Mouse (Mus musculus) adrenal gland, adult 10 weeks (tissue): Measurements from ENCODE around the gene Slc17a8. TPM values are rescaled to one million over a fixed set of nuclear protein-coding genes. Genes with fewer than 3 reads are reported as not detected.

Experiments used
- polyA plus RNA-seq: library from polyadenylated mRNA; stranded (reverse); fragments of 350-450 nt; fragmentation: Illumina TruSeq; extraction: RNeasy Lipid Tissue Mini Kit (QIAGEN cat#74804); gene quantifications from one replicate; pipeline ENCODE4 v1.2.3, GENCODE M21; 2014; ENCODE audit warnings: low read depth, low replicate concordance

The Slc17a8 gene
- polyA plus RNA-seq = 0.17 TPM

DNA sequence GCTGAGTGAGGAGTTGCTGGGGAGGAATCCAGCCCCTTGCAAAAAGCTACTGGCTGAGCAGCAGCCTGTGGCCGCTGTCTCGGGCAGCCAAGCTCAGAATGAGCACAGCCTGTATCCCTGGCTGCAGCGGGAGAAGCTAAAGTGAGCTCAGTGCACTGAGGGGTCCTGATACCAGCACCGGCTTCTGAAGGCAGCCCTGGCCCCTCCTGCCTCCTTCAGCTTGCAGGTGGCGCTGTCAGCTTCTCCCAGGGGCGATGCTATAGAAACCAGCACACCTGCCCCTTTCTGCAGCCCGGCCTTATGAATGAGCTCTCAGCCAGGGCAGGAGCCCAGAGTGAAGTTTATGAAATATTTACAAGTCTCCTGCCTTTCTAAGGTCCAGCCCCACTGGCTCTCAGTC lies at the start of gene Slc17a8:
Gene Slc17a8 (minus strand): TSS at position 125 of the 400 bp plus-strand sequence.

DNA sequence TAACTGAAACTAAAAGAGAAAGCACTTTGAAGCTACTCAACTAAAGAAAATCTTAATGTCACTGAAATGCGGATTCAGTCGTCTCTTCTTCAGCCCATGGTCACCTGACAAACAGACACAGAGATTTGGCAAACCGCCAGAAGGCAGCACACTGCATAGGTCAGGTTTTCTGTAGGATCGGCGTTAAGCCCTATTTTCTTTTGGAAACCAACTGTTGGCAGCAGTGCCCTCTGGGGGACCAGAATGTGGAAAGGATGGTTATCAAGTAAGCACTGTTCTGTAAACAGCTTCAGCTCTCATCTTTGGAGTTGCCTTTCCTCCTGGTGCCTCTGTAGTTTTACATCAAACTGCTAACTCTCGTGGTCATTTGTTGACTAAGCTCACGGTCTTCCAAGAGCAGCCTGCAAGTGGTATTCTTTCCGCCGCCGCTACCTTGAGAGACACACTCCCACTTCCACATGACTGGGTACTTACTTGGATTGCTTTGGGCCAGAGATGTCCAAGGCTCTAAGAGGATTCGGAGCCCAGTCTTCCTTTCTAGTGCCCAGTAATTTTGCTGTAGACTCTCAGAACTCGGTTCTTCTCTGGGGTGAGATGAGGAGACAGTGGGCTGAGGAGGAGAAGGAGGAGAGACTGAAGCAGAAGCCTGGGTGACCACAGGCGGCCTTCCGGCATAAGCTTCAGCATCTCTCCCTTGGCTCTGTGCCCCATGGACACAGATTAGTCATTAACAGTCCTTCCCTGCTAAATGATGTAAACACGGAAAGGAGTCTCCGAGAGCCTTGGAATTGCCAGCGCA lies 87.9 kb downstream of the Slc17a8 start, which contains the start of gene Nr1h4:
Gene Nr1h4 (minus strand): TSS at position 657 of the 799 bp plus-strand sequence.

Other genes with a start within 250 kb of the Slc17a8 start
- gene Gas2l3, start 177.3 kb downstream of the Slc17a8 start, polyA plus RNA-seq = 3.0 TPM
- gene Nr1h4, start 87.7 kb downstream of the Slc17a8 start, polyA plus RNA-seq = 47.9 TPM
- gene Scyl2, start 65.0 kb upstream of the Slc17a8 start, polyA plus RNA-seq = 162 TPM
- 71.1 TPM for gene Actr6, start 111.0 kb upstream of the Slc17a8 start, polyA plus RNA-seq
- gene Uhrf1bp1l, start 123.7 kb upstream of the Slc17a8 start, polyA plus RNA-seq = 142 TPM